Mouse (Mus musculus) duodenum, adult 2 months (tissue): ENCODE data around the gene Myl10. TPM values are rescaled to one million over a fixed set of nuclear protein-coding genes. Genes with fewer than 3 reads are reported as not detected.

Experiments used
- polyA plus RNA-seq: library from polyadenylated mRNA; depleted of rRNA; stranded (reverse); fragments of >200 nt; gene quantifications from 2 replicates; pipeline ENCODE4 v1.2.3, GENCODE M21; 2012; ENCODE audit warnings: low replicate concordance; rRNA removed

Myl10 gene
- not detected in 2 replicates for polyA plus RNA-seq

DNA sequence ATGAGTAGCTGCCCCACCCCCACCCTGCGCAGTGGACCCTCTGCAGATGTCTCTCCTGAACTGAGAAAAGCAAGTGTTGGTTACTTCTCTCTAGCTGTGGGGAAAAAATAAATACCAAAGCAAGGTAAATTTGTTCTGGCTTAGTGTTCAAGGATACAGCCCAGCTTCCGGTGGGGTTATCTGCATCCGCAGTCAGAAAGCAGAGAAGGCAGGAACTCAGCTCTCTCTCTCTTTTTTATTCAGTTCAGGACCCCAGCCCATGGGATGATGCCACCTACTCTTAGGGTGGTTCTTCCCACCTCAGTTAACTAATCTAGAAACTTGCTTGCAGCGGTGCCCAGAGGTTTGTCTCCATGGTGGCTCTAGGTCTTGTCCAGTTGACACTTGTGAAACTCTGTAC, at the start of gene Myl10:
Gene Myl10 (plus strand): TSS at position 363 of the 400 bp plus-strand sequence.

Other genes with a start within 250 kb of the Myl10 start
- gene Cux1, start 125.7 kb upstream of the Myl10 start, polyA plus RNA-seq = 25.0 and 25.6 TPM in 2 replicates
- gene Col26a1, start 190.1 kb downstream of the Myl10 start, polyA plus RNA-seq = 0.29 and 0.55 TPM in 2 replicates
- 12.3 and 18.7 TPM in 2 replicates for gene Ift22, start 215.0 kb downstream of the Myl10 start, polyA plus RNA-seq